Mouse (Mus musculus): Measurements from ENCODE around the gene Slc39a7. TPM values are rescaled to one million over a fixed set of nuclear protein-coding genes. Genes with fewer than 3 reads are reported as not detected.
"Not testable (repeated sequence)": the region's sequence is repeated elsewhere in the genome, so short reads cannot be mapped to it uniquely, and the experiment has no call there.

Slc39a7 gene
- polyA plus RNA-seq, 1 experiment, result 33.4 TPM

DNA sequence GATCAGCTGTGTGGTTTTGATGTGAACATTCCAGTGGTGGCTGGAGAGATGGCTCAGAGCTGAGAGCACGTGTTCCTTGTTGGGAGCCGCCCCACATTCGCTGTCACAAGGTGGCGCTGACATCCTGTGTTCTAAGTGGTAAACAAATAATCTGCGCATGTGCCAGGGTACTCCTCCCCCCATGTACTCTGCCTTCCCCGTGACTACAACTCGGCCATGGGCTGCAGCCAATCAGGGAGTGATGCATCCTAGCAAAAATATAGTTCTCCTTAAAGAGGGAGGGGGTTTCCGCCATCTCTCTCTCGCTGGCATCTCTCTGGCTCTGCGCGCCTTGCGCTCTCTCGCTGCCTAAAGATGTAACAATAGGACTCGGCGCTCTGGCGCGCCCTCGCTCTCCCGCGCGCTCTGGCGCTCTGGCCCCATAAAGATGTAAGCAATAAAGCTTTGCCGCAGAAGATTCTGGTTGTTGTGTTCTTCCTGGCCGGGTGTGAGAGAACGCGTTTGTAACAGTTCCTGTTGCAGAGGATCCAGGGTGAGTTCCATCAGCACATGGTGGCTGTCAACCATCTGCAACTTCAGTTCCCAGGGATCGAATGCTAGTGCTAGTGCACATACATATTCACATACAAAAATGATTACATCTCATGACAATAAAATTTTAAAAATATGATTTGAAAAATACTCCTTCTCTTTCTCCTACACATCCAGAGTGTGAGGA, 50.1 kb downstream of the Slc39a7 start:
- peak; percentile 33; the same call in 1 of the 2 replicates for TF ChIP-seq CTCF (IDR thresholded peaks at IDR 0.05; ENCODE audit: control insufficient read depth, insufficient read depth, insufficient replicate concordance, low read depth, low read length)

DNA sequence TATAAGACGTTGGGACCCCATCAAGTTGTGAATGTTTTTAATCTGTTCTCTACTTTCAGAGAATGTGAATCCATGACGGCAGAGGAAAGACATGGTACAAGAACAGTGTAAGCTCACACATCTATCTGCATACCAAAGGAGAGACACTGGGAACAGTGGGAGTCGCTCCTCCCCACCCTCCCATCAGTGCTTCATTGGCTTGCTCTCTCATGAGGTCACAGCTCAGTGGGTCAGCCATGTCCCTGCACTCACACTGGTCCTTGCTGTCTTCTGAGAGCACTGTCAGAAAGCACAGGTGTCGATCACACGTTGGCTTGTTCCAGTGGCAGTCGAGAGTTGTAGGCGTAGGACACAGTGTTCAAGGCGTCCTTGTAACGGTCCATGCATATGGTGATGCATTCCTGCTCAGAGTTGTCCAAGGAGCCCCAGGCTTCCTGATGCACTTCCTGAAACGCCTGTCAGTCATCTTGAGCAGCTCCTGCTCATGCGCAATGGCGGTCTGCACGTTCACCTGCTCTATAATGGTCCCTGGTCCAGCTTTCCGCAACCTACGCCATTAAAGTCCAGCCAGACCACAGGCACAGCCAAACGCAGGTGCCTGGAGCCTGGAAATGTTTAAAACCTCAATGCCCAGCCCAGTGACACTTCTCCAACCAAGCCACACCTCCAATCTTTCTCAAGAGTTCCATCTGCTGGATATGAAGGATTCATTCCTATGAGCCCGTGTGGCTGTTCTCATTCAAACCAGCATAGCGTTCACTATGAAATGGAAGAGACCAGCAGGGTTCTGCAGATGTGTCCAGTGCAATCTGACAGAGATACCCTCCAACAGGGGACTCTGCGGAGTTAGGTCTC, 51.1 kb downstream of the Slc39a7 start:
- H3K4me1 ChIP-seq (ENCODE audit: control insufficient read depth, insufficient read depth, low read length), result peaks cover 5% of the 10 kb centered on the region
- H3K4me3 ChIP-seq (ENCODE audit: control insufficient read depth, low read depth, low read length), result no peak overlapping the region
- H3K27me3 ChIP-seq (ENCODE audit: control insufficient read depth, insufficient read depth, low read length), result no peaks in the 10 kb centered on the region
- H3K36me3 ChIP-seq (ENCODE audit: control insufficient read depth, insufficient read depth, low read length), result no peaks in the 10 kb centered on the region
- no peak for TF ChIP-seq POLR2A (IDR thresholded peaks at IDR 0.05; ENCODE audit: control insufficient read depth, low read depth, low read length)
- no peak for TF ChIP-seq CTCF (IDR thresholded peaks at IDR 0.05; ENCODE audit: control insufficient read depth, insufficient read depth, insufficient replicate concordance, low read depth, low read length)
- no peak overlapping the region for H3K27ac ChIP-seq (ENCODE audit: control insufficient read depth, insufficient read depth, low read depth, low read length)

More for the DNA sequence above, 50.1 kb downstream of the Slc39a7 start:
- Histone ChIP-seq H3K4me3 (ENCODE audit: control insufficient read depth, low read depth, low read length) (peak overlapping the region; percentile 71), H3K27ac (ENCODE audit: control insufficient read depth, insufficient read depth, low read depth, low read length) (peak overlapping the region; percentile 61)
- H3K4me1 ChIP-seq (ENCODE audit: control insufficient read depth, insufficient read depth, low read length); H3K27me3 ChIP-seq (ENCODE audit: control insufficient read depth, insufficient read depth, low read length); H3K36me3 ChIP-seq (ENCODE audit: control insufficient read depth, insufficient read depth, low read length): not testable (repeated sequence)

DNA sequence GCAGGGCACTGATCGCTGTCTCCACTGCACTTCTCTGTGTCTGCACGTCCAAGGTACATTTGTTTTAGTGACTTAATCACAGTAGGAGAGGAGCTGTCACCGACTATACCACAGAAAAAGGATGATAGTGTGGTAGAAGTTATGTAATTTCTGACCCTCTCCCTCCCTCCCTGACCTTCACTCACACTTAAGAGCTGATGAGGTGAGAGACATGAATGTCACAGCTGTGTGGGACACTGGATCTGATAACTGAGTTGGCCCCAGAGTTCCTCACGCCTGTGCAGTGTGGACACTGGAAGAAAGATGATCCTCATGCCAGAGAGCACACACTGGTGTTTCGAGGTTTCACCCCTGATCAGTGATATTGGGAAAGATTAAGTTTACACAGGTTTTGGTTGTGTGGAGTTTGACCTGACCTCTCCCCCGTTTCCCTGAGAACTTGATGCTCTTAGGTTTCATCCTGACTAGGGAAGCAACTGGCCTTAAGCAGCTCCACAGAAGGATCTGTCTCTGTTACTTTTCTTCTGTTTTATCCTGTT, 51.9 kb downstream of the Slc39a7 start:
- Histone ChIP-seq H3K4me3 (ENCODE audit: control insufficient read depth, low read depth, low read length) (no peak overlapping the region), H3K27me3 (ENCODE audit: control insufficient read depth, insufficient read depth, low read length) (no peaks in the 10 kb centered on the region), H3K4me1 (ENCODE audit: control insufficient read depth, insufficient read depth, low read length) (peaks cover 5% of the 10 kb centered on the region), H3K27ac (ENCODE audit: control insufficient read depth, insufficient read depth, low read depth, low read length) (no peak overlapping the region), H3K36me3 (ENCODE audit: control insufficient read depth, insufficient read depth, low read length) (no peaks in the 10 kb centered on the region)
- TF ChIP-seq CTCF (IDR thresholded peaks at IDR 0.05; ENCODE audit: control insufficient read depth, insufficient read depth, insufficient replicate concordance, low read depth, low read length), result no peak
- TF ChIP-seq POLR2A (IDR thresholded peaks at IDR 0.05; ENCODE audit: control insufficient read depth, low read depth, low read length), result no peak

DNA sequence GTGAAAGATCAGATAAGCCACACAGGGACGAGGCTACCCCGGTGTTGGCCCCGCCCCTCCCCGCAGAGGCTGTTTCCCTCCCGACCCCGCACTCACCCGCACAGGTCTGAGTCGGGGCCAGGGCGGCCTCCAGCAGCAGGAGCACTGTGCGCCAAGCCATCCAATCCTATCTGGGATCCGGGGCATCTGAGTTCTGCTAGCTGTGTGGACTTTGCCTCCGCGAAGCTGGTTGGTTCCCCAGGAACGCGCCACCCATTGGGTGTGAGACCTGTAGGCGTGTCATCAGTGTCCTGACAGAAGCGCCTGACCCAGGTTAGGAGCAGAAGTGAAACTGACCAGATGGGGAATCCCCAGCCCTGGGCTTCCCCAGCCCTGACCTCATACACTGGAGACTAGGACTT, 52.9 kb downstream of the Slc39a7 start:
- Histone ChIP-seq H3K4me3 (ENCODE audit: control insufficient read depth, low read depth, low read length) (peak overlapping the region; percentile 35; the same call in 1 of the 2 replicates), H3K36me3 (ENCODE audit: control insufficient read depth, insufficient read depth, low read length) (no peaks in the 10 kb centered on the region), H3K4me1 (ENCODE audit: control insufficient read depth, insufficient read depth, low read length) (peaks cover 5% of the 10 kb centered on the region), H3K27ac (ENCODE audit: control insufficient read depth, insufficient read depth, low read depth, low read length) (no peak overlapping the region), H3K27me3 (ENCODE audit: control insufficient read depth, insufficient read depth, low read length) (no peaks in the 10 kb centered on the region)
- TF ChIP-seq CTCF (IDR thresholded peaks at IDR 0.05; ENCODE audit: control insufficient read depth, insufficient read depth, insufficient replicate concordance, low read depth, low read length), result no peak

Other genes with a start within 250 kb of the Slc39a7 start
- gene Angptl4, start 249.9 kb downstream of the Slc39a7 start, polyA plus RNA-seq (2012; rRNA removed), result 3.3 and 4.3 TPM in 2 replicates
- 146 and 156 TPM in 2 replicates for gene Kank3, start 221.2 kb downstream of the Slc39a7 start, polyA plus RNA-seq (2012; rRNA removed)
- gene Rps28, start 207.1 kb downstream of the Slc39a7 start, polyA plus RNA-seq (2012; rRNA removed), result 716 and 819 TPM in 2 replicates
- 601 and 663 TPM in 2 replicates for gene Ndufa7, start 207.1 kb downstream of the Slc39a7 start, polyA plus RNA-seq (2012; rRNA removed)
- gene Cd320, start 188.6 kb downstream of the Slc39a7 start, polyA plus RNA-seq (2012; rRNA removed), result 264 and 291 TPM in 2 replicates
- not detected in 2 replicates for gene Gm7029, start 157.8 kb downstream of the Slc39a7 start, polyA plus RNA-seq (2012; rRNA removed)
- gene Kifc1, start 141.0 kb downstream of the Slc39a7 start, polyA plus RNA-seq (2012; rRNA removed), result 7.7 and 8.6 TPM in 2 replicates
- not detected in 2 replicates for gene Platr17, start 126.5 kb downstream of the Slc39a7 start, polyA plus RNA-seq (2012; rRNA removed)
- 157 and 183 TPM in 2 replicates for gene Daxx, start 122.3 kb downstream of the Slc39a7 start, polyA plus RNA-seq (2012; rRNA removed)
- gene Tapbp, start 115.8 kb downstream of the Slc39a7 start, polyA plus RNA-seq (2012; rRNA removed), result 71.7 and 80.8 TPM in 2 replicates
- gene Zbtb22, start 115.8 kb downstream of the Slc39a7 start, polyA plus RNA-seq (2012; rRNA removed), result 65.0 and 66.5 TPM in 2 replicates
- 83.4 and 93.0 TPM in 2 replicates for gene Rgl2, start 102.1 kb downstream of the Slc39a7 start, polyA plus RNA-seq (2012; rRNA removed)
- gene Pfdn6, start 91.3 kb downstream of the Slc39a7 start, polyA plus RNA-seq (2012; rRNA removed), result 54.8 and 58.7 TPM in 2 replicates
- 25.1 and 25.4 TPM in 2 replicates for gene Wdr46, start 91.0 kb downstream of the Slc39a7 start, polyA plus RNA-seq (2012; rRNA removed)
- gene B3galt4, start 80.2 kb downstream of the Slc39a7 start, polyA plus RNA-seq (2012; rRNA removed), result 9.1 and 10.4 TPM in 2 replicates
- gene Vps52, start 75.9 kb downstream of the Slc39a7 start, polyA plus RNA-seq (2012; rRNA removed), result 45.7 and 48.5 TPM in 2 replicates
- 212 and 239 TPM in 2 replicates for gene Rps18, start 75.7 kb downstream of the Slc39a7 start, polyA plus RNA-seq (2012; rRNA removed)
- 276 and 298 TPM in 2 replicates for gene H2-K1, start 31.3 kb downstream of the Slc39a7 start, polyA plus RNA-seq (2012; rRNA removed)
- gene Ring1, start 7.0 kb downstream of the Slc39a7 start, polyA plus RNA-seq (2012; rRNA removed), result 27.8 and 31.4 TPM in 2 replicates
- gene H2-Ke6, start 3.6 kb downstream of the Slc39a7 start, polyA plus RNA-seq (2012; rRNA removed), result 24.5 and 25.0 TPM in 2 replicates
- 25.5 and 28.0 TPM in 2 replicates for gene Rxrb, start 130 bp upstream of the Slc39a7 start, polyA plus RNA-seq (2012; rRNA removed)
- gene Col11a2, start 7.8 kb upstream of the Slc39a7 start, polyA plus RNA-seq (2012; rRNA removed), result 2.4 and 2.8 TPM in 2 replicates
- 0.10 and 0.22 TPM in 2 replicates for gene H2-Oa, start 60.7 kb upstream of the Slc39a7 start, polyA plus RNA-seq (2012; rRNA removed)
- gene H2-DMa, start 87.9 kb upstream of the Slc39a7 start, polyA plus RNA-seq (2012; rRNA removed), result 33.8 and 40.7 TPM in 2 replicates
- gene Brd2, start 91.0 kb upstream of the Slc39a7 start, polyA plus RNA-seq (2012; rRNA removed), result 164 and 178 TPM in 2 replicates
- gene H2-DMb2, start 111.6 kb upstream of the Slc39a7 start, polyA plus RNA-seq (2012; rRNA removed), result 0.27 and 0.41 TPM in 2 replicates
- gene H2-DMb1, start 121.4 kb upstream of the Slc39a7 start, polyA plus RNA-seq (2012; rRNA removed), result 8.0 and 9.5 TPM in 2 replicates
- gene Tap1, start 155.9 kb upstream of the Slc39a7 start, polyA plus RNA-seq (2012; rRNA removed), result 1.5 TPM in 2 replicates
- 1.7 TPM in 2 replicates for gene Psmb9, start 156.1 kb upstream of the Slc39a7 start, polyA plus RNA-seq (2012; rRNA removed)
- gene Psmb8, start 166.0 kb upstream of the Slc39a7 start, polyA plus RNA-seq (2012; rRNA removed), result 2.0 and 2.3 TPM in 2 replicates
- gene Tap2, start 171.8 kb upstream of the Slc39a7 start, polyA plus RNA-seq (2012; rRNA removed), result 1.3 and 2.0 TPM in 2 replicates
- gene H2-Ob, start 207.2 kb upstream of the Slc39a7 start, polyA plus RNA-seq (2012; rRNA removed), result 0.06 and 0.16 TPM in 2 replicates
- gene H2-Ab1, start 226.0 kb upstream of the Slc39a7 start, polyA plus RNA-seq (2012; rRNA removed), result 31.1 and 36.4 TPM in 2 replicates

Measured in testis, adult 2 months (tissue).